Mouse (Mus musculus): ENCODE data around the gene Cct8.

Cct8 gene

GRCm38 (mm10) chr16:87445110-87445509, 50.6 kb downstream of the Cct8 start:
- no peak for DNase-seq (ENCODE audit: low read depth, low spot score)

- no peak for DNase-seq (ENCODE audit: low read depth, low spot score)
These were observed 51.6 kb downstream of the Cct8 start for GRCm38 (mm10) chr16:87444071-87444470.

GRCm38 (mm10) chr16:87443245-87443644, 52.4 kb downstream of the Cct8 start:
- DNase-seq (ENCODE audit: low read depth, low spot score): no peak

GRCm38 (mm10) chr16:87442291-87442690, 53.4 kb downstream of the Cct8 start:
- DNase-seq (ENCODE audit: low read depth, low spot score): no peak

- DNase-seq (ENCODE audit: low read depth, low spot score): peak; percentile 60
These were observed 54.6 kb downstream of the Cct8 start for GRCm38 (mm10) chr16:87441089-87441488.

- peak; percentile 95 for DNase-seq (ENCODE audit: low read depth, low spot score)
These were observed 55.4 kb downstream of the Cct8 start, which contains the start of gene Rwdd2b for GRCm38 (mm10) chr16:87440184-87440686. TSS of gene Rwdd2b (minus strand) at chr16:87440573.

GRCm38 (mm10) chr16:87438697-87439096, 57.0 kb downstream of the Cct8 start:
- DNase-seq (ENCODE audit: low read depth, low spot score): no peak

- no peak for DNase-seq (ENCODE audit: low read depth, low spot score)
These were observed 58.6 kb downstream of the Cct8 start for GRCm38 (mm10) chr16:87437096-87437495.

GRCm38 (mm10) chr16:87435411-87436205, 60.1 kb downstream of the Cct8 start:
- DNase-seq (ENCODE audit: low read depth, low spot score): no peak

GRCm38 (mm10) chr16:87434946-87435345, 60.7 kb downstream of the Cct8 start:
- no peak for DNase-seq (ENCODE audit: low read depth, low spot score)

- DNase-seq (ENCODE audit: low read depth, low spot score): no peak
These were observed 61.4 kb downstream of the Cct8 start for GRCm38 (mm10) chr16:87434266-87434665.
